Mouse (Mus musculus) retina, postnatal 7 days (tissue): ENCODE data around the gene Camk2g.

Source experiments
- DNase-seq: peaks from one replicate; pipeline ENCODE4 v3.0.0-alpha.2; 2012; ENCODE audit warnings: low read depth, low spot score

Camk2g gene

DNA sequence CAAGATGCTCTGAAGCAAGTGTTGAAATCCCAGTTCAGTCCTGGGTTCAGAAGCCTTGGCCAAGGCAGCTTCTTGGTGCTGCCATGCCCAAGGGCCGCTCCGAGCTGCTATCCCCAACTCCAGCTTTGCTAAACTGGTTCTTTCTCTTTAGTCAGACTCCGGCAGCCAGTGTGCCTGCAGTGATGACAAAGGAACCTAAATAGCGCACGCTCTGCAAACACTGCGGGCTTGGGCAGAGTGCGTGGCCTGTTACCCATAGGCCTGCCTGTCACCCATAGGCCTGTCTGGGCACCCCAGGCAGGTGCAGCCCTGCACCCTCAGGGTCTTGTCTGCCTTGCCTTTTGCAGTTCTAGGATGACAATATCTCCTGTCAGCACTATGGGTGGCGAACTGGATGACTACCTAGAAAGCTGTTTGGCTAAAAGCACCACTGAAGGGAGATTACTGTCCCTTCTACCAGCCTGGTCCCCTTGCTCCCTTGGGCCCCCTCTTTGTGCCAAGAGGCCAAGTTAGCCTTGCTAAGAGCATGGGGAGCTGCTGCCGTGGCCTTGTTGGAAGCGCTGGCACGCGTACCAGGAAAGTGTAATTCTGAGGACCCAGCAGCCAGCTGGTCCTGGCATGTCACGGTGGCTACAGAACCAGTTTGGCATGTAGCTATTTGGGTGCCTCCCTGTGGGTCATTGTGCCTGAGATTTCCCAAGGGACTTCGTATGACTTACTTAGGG is 12.4 kb upstream of the Camk2g start:
- DNase-seq = no peak

DNA sequence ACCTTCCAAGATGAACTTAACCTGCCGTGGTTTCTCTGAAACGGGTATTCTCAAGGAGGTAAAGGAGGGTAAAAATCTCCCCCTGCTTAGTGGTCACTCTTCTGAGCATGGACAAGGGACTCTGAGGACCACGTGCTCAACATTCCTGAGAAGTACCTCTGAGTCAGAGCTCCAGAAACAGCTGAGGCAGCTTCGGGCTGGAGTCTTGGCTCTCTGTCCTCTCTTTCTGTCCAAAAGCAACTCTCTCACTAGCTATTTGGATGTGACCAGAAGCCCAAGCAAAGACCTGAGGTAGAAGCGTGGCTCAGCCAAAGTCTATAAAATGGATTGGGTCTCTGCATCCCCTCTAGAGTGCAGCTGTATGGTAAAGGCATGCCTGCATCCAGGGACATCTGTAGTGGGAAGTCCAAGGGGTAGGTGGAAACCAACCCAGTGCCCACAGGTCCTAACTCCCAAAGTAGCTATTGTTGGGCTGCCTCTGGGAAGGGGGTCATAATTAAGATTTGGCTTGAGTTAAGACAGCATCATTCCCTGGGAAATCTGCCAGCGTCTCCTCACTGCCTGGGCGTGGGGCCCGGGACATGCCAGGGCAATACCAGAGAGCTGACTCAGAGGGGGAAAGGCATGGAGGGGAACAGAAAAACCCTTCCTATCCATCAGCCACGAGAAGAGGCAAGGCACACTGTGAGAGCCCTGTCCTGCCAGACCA is 11.2 kb upstream of the Camk2g start:
- no peak for DNase-seq

DNA sequence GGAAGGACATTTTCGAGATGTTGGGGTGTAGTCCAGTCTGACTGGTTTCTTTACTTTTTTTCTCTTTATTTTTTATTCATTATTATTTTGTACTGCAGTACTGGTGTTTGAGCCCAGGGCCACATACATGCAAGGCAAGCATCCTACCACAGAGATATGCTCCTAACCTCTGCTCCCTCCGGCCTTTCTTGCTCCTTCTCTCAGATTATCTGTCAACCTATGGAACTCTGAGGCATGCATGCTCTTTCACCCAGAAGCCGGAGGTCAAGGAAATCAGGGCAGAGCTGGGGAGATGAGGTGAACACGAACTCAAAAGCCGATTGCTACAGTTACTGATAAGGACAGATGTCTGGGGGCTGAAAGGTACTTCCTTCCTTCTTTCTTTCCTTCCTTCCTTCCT is 10.6 kb upstream of the Camk2g start:
- DNase-seq = no peak

DNA sequence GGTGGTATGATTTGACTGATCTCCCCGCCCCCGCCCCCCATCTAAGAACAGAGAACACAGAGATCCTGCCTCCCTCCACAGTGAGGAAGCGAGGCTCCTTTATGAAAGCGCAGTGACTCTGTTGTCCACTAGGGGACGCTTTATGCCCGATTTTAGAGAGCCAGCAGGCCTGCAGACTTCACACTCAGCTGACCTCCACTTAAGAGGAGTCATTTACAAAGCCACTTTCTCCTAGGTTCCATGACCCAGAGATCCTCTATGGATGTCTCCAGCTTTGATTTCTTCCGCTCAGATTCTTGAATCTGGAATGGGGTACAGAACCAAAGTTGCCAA is 9.7 kb upstream of the Camk2g start:
- DNase-seq = peak; percentile 67

DNA sequence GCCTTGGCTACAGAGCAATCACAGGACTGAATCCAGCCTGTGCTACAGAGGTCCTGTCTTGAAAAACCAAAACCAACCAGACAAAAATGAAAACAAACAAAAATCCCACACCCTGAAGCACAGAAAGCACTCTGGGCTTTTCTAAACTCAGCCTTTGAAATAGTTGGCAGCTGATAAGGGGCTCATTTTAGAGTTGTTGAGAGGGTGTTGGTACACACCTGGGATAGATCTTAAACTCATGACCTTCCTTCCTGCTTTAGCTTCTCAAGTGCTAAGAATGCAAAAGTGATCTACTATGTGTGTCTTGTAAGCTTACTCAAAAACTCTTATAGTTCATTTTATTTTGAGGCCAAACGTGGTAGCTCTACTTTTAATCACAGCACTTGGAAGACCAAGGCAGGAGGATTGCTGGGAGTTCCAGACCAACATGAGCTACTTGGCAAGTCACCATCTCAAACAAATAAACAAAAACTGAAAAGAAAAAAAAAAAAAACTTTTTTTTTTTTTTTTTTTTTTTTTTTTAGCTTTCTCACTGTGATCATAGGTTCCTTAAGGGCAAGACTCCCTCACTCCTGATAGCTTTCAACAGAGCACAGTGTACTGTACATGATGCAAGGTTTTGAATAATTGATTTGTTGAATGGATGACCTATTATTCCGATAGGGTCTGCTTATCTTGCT is 9.2 kb upstream of the Camk2g start:
- no peak for DNase-seq

DNA sequence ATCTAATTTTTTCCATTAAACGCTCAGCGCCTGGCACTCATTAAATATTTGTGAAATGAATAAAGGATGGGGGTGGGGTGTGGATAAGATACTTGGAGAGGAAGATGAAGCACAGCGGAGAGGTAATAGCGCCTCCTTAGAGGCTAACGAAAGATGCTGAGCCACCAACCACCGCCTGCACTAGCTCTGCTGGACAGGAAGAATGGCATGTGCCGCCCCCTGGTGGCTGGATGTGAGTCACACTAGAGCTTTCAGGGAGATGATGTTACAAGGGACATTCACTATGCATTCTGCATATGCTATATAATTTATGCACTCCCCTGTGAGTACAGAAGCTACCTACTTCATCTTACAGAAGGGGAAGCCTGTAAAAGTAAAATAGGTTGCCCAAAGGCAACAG is 4.9 kb upstream of the Camk2g start:
- DNase-seq = peak; percentile 77

DNA sequence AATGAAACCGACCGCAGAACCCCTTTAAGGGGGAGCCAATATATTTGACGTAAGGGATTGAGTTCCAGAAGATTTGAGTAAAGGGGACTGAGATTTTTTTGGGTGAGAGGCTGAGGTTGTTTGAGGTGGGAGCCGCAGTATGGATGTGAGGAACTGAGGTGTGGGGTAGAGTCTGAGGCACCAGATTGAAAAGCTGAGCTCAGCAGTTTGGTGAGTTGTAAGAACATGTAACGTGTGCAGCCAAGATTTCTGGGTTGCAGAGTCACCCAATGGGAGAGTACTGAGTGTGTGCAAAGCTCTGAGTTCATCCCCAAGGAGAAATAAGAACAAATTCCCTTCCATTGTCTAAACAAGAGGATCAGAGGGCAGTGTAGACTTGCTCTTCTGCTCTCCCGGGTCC is 4.4 kb upstream of the Camk2g start:
- DNase-seq = no peak

DNA sequence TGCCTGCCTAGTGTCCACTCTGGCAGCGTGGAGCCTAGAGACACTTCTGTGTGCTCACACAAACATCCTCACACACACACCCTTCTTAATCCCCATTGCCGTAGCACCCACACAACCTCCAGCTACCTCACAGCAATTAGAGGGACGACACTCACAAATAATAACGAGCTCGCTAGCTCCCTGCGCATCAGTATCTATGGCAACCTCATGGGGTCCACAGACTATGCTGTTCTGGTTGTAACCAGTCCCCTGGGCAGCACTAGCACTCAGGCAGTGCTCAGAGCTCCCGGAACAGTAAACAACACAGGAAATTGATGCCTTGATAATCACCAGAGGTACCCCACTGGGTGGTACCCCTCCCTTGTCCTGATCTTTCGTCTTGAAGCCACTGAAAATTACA is 2.8 kb upstream of the Camk2g start:
- no peak for DNase-seq

DNA sequence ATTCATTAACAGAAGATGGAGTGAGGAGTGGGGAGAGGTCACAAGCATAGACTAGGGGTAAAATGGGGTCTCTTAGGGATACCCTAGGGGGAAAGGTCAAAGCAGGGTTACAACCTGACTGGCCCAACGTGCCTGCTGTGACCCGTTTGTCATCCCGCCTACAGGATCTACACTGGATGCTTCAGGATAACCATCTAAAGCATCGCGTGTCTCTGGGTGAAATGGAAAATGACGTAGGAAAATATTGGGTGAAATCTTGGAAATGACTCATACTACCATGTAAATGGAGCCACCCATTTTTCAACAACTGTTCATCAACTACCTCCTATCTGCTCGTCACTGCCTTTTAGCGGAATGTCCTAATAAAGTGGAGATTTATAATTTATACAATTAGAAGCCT is 2.3 kb upstream of the Camk2g start:
- no peak for DNase-seq

DNA sequence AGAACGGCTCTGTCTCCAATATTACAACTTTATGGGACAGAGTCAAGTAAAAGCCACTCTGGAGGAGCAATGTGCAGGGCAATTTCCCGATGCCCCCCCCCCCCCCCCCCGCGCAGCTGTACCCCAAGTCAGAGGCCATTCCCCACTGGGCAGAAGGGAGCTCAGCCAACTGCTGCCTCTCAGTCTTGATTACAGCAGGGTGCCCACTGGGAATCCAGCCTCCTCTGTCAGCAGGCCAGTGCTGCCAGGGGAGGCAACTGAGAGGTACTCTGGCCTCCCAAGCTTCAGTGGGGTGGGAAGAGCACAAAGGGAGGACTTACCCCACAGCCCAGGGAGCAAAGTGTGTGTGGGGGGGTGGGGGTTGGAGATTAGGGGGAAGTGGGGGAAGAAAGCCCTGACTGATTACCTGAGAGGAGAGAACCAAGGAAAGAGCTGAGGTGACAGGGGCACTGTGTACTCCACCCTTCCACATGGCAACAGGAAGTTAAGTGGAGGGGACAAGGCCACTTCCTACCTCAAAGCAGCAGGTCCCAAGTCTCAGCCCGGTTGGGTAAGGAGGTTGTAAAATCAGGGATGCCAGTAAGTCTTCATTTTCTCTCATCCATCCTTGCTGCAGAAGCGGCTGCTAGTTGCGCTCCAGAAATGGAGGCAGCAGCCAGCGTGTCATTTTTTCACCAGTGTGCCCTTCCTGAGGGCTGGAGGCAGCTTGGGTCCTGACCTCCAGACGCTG is 1.7 kb upstream of the Camk2g start:
- no peak for DNase-seq

DNA sequence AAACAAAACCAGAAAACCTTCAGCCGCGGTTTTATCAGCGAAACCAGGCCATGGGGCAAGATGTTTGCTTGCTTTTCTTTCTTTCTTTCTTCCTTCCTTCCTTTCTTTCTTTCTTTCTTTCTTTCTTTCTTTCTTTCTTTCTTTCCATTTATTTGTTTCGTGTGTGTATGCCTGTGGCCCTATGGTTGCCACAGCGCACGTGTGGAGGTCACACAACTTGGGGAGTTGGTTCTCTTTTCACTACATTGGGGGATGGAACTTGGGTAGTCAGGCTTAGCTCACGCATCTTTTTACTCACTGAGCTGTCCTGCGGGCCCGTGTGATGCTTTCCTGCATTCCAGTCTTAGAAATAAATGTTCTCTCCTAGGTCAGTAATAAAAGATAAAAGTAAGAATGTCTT is 701 bp upstream of the Camk2g start:
- DNase-seq = no peak

DNA sequence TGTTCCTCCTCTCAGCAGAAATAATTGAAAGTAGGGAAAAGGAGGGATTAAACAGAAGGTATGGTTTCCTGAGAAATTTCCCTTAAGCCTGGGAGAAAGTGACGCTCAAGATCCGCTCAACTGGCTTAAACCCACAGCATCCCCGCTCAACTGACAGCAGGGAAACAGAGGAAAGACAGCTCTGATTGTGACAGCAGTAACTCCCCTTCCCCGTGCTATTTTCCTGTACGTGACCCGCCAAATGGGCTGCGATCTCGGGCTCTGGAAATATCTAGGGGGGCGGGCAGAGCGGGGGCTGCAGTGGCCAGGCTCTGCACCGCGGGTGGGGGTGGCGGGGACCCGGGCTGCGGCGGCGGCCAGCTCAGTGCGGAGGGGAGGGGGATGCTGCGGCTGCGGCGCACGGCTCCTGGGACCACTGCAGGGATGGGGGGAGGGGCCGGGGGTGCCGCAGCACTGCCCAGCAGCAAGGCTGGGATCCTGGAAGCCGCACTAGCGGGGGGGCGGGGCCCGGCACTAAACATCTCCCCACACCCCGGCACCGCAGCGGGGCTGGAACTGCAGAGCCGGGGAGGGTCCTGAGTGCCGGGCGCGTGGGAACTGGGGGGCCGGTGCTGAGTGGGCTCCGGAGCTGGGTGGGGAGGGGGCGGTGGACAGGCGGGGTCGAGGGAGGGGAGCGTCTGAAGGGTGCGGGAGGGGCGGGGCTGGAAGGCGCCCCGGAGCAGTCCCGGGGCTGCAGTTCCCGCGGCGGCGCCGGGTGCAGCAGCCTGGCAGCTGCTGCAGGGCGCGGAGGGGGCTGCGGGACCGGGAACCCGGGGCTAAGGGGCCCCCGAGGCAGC is 748 bp downstream of the Camk2g start:
- no peak for DNase-seq

DNA sequence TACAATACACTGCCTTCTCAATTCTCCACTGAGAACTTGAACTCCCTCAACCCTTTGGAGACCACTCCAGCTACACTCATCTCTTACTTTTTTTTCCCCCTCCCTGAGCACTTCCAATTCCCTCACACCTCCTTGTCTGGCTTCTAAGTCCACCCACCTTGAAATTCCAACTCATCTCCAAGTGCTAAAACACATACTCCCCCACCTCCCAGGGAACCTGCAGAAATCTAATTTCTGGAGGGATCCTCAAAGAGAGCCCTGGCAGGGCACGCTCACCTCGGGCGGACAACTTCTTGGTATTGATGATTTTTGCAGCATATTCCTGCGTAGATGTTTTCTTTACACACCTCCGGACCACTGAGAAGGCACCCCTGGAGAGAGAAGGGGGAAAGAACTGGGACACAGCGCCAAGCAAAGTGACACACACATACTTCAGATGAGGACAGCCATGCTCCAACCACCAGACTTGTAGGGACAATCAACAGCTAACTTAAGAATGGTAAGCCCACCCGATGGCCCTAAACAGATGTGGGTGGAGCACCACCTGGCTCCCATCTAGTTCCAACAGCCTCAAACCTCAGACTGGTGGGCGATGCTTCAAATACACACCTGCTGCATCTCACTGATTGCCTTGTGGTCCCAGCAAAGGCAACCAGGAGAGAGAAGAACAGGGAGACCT is 1.5 kb downstream of the Camk2g start:
- no peak for DNase-seq

DNA sequence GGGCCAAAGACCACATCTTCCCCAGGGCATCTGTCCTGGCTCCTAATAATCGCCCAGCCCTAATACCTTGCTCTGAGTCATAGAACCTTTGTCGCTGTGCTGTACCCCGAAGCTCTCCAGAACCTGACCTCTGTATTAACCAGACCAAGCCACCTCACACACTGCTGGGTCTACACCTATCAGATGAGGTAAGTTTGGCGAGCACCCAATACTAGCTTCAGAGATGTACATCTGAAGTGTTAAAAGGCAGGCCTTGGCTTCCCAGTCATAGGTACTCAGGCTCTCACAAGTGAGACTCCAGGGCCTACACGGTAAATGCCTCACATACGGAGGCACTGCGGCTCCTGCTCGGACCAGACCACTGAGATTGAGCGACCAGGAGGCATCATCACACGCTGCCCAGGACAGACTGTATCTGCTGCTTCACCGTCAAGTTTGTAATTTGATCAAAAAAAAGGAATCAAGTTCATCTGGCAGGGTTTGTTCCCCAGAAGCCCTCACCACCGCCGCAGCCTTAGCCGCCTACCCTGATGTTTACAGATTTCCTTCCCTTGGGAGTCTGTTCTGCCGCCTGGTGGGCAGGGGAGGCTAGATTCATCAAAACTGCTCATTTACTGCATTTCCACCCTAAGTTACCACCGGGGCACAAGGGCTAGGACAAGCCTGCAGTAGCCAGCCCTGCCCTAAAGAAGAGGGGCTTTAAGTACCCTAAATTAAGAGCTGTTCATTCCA is 2.2 kb downstream of the Camk2g start:
- DNase-seq = no peak

DNA sequence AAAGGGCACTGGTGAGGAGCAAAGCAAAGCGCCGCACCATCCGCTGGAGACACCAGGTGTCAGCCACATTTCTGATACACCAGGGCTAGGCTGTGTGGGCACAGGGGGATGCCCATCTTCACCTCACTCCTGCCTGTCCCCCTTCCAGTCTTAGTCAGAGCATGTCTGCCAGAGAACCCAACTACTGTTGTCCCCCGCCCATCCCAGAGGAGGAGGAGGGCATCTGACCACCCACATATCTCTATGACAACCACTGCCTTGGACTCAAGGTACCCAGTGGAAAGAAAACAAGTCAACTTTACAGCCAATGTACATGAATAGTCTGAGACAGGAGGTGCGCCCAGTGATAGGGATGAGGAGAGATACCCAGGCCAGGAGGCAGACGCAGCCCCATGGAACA is 2.9 kb downstream of the Camk2g start:
- DNase-seq = no peak

DNA sequence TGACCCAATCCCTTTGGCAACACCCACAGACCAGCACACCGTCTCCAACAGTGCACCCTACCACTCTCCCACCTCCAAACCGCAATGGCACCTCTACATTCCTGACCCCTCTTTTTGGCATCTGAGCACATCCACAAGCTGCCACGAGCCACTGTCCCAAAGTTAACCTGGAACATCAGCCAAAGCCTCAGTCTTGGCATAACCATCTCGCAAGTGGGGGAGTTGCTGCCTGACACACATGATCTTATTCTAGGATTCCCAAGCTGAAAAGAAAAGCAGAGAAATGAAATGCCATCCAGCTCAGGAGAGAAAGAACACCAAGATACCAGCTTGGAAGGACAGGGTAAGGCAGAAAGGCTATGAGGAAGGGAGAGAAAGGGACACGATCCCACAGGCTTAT is 3.4 kb downstream of the Camk2g start:
- no peak for DNase-seq

DNA sequence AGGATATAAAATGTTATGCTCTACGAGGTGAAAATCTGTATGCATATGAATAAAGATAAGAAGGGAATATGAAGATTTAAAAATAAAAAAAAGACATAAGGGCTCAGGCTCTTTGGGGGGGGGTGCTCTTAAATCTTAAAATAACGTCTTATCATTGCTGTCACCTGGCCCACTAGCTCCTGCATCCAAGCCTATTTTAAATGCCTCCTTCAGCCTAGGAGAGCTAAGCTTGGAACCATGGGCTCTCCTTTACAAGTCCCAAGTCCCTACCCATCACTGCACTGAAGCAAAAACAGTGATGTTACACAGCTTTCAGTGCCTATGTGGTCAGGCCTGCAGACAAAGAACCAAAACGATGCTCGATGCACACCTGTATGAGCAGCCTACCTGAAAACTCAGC is 4.3 kb downstream of the Camk2g start:
- DNase-seq = no peak

DNA sequence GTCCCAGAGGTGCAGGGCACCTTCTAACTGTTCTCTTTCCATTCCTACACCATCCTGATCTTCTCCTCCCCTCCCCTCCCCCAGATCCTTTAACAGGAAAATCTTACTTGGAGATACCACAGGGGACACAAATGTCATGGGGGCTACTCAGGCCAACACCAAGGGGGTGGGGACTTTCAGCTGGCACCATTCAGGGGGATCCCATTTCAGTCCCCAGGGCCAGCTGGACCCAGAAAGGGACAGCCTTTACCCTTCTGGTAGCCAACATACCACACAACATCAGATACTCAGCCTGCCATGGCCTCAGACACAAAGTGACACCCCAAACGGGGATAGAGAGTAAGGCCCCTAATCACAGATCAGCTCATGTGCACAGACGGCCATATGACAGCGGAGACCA is 5.7 kb downstream of the Camk2g start:
- no peak for DNase-seq

DNA sequence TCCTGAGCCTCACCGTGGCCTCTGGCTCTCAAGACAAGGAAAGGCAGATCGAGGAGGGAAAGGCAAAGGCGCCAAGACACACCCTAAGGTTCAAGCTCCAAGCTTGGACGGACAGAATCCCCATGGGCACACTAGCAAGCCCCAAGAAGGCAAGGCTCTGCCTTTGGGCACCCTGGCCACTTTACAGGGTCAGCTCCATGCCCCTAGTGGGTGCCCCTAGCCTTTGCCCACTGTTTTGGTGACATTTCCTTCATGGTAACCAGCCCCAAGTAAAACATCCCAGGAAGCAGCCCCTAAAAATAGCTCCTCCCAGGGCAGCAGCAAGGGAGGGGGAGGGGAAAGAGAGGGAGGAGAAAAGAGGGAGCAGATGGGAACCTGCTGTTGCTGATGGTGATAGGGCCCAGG is 7.3 kb downstream of the Camk2g start:
- no peak for DNase-seq

DNA sequence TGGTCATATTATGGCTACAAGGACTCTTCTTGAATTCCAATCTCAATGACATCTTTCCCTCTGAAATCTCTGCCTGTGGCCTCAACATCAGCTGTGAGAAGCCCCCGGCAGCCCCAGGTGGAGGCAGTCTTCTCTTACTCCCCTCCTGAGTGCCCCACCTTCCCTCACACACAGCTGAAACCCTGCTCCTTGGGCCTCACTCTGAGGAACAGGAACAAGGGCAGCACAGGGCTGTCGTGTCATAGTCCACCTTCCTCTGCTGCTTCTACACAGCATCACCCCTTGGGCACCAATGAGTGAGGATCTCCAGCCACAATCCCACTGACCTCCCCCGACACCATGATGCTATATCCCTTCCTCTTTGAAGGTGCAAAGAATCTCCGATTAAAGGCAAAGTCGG is 7.9 kb downstream of the Camk2g start:
- DNase-seq = no peak
